Mouse (Mus musculus) intestine, embryonic 16.5 days (tissue): ENCODE data around the gene Art3. TPM values are rescaled to one million over a fixed set of nuclear protein-coding genes. Genes with fewer than 3 reads are reported as not detected.

Source experiments
- ATAC-seq: fragments of 200-750 bp; cut with Nextera tagmentation; 2 replicates; pipeline ENCODE4 v1.8.0; 2017; ENCODE audit warnings: moderate TSS enrichment, moderate library complexity
- H3K27ac ChIP-seq: fragments of 300-500 bp; sonication (generic); 2 replicates; pipeline ENCODE4 v1.5.1; 2014; ENCODE audit warnings: mild to moderate bottlenecking, low read length
- H3K27me3 ChIP-seq: fragments of 300-500 bp; sonication (generic); replicated peaks from 2 replicates; pipeline ENCODE4 v1.6.1; 2014; ENCODE audit warnings: low read length, control low read depth, mixed read lengths; ENCODE audit not compliant: control insufficient read depth, insufficient read depth
- H3K36me3 ChIP-seq: fragments of 300-500 bp; sonication (generic); 2 replicates; pipeline ENCODE4 v1.6.1; 2014; ENCODE audit warnings: low read length, control low read depth; ENCODE audit not compliant: control insufficient read depth, insufficient read depth
- H3K4me1 ChIP-seq: fragments of 300-500 bp; sonication (generic); 2 replicates; pipeline ENCODE4 v1.6.1; 2014; ENCODE audit warnings: low read length, control low read depth, mixed read lengths; ENCODE audit not compliant: control insufficient read depth, insufficient read depth
- H3K4me2 ChIP-seq: fragments of 300-500 bp; sonication (generic); 2 replicates; pipeline ENCODE4 v1.6.1; 2014; ENCODE audit warnings: low read depth, low read length, control low read depth
- H3K4me3 ChIP-seq: fragments of 300-500 bp; sonication (generic); 2 replicates; pipeline ENCODE4 v1.5.1; 2014; ENCODE audit warnings: mild to moderate bottlenecking, low read length
- H3K9ac ChIP-seq: fragments of 300-500 bp; sonication (generic); 2 replicates; pipeline ENCODE4 v1.6.1; 2014; ENCODE audit warnings: low read depth, low read length
- H3K9me3 ChIP-seq: fragments of 300-500 bp; sonication (generic); 2 replicates; pipeline ENCODE4 v1.6.1; 2016; ENCODE audit warnings: low read length, control low read depth; ENCODE audit not compliant: control insufficient read depth
- WGBS: fragments of 180-500 bp; shearing (Covaris S2); extraction: QIAGEN DNeasy Blood & Tissue Kit; methylation state at CpG from one replicate; pipeline ENCODE4 v1.1.7; 2014; 5-methylcytosine and 5-hydroxymethylcytosine counted together
- polyA plus RNA-seq: library from polyadenylated mRNA; unstranded; fragments of >200 nt; fragmentation: Nextera tagmentation; extraction: Ambion mirVana; gene quantifications from 2 replicates; pipeline ENCODE4 v1.2.1, GENCODE M21; 2015

Gene Art3
- 4.4 and 5.6 TPM in 2 replicates for polyA plus RNA-seq

DNA sequence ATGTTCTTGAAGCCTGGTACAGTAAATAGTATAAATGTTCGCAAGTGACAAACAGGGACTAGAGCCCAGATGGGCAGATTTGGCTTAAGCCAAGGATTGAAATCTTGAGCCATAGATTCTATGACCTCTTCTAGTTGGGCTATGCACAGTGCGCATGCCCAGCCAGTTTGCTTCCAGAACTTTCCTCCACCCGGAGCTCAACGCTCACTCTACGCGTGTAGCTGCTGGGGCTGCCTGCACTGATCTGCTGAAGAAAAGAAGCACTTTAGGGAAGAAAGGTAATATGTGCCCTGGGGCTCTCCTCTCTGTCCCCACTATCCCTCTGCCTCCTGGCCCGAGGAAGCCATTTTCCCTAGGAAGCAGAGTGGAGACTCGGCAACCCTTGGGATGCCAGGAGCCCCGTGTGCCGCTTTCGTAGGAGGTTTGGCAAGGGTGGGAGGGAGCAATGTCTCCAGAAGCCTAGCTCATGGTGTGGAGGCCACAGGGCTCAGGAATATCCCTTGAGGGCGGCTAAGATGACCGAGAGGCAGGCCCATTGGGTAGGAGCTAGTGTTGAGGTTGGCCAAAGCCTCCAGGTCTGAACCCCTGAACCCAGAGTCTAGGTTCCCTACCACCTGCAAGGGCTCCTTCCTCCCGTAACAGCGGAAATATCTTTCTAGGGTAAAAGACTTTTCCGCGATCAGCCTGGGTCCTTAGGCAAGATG is at the start of gene Art3:
Gene Art3, plus strand, starts transcription at position 193 of the 704 bp plus-strand sequence.
- Histone ChIP-seq H3K36me3 (no peaks in the 10 kb centered on the region), H3K9ac (peak within 1 kb of the TSS; percentile 11; the same call in 1 of the 2 replicates), H3K27me3 (no peaks in the 10 kb centered on the region), H3K27ac (peak within 1 kb of the TSS; percentile 79), H3K4me1 (peaks cover 5% of the 10 kb centered on the region; the same call in 1 of the 2 replicates), H3K4me3 (no peak within 1 kb of the TSS; the same call in 1 of the 2 replicates), H3K9me3 (no peaks in the 10 kb centered on the region), H3K4me2 (peak within 1 kb of the TSS; percentile 33)
- 87% methylated on average over 17 of the region's 17 CpGs for WGBS
- no peak for ATAC-seq

DNA sequence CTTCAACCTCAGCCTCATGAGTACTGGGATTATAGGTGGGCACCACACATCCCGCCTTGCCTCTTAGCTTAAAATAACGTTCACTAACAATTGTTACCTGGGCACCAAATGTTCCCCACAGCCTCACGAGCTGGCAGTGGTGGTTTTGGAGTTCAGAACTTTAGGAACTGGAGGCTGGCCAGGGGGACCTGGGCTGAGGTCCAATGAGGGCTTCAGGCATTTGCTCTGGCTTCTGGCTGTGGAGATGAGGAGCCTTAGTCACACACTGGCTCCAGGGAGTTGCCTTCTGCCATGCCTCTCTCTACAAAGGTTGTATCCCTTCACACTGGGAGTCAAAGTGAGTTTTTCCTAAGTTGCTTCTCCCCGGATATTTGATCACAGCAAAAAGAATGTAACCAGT is 49.1 kb upstream of the Art3 start:
- WGBS = 78% methylated on average over 4 of the region's 4 CpGs
- peak overlapping the region; percentile 79 for H3K27ac ChIP-seq

DNA sequence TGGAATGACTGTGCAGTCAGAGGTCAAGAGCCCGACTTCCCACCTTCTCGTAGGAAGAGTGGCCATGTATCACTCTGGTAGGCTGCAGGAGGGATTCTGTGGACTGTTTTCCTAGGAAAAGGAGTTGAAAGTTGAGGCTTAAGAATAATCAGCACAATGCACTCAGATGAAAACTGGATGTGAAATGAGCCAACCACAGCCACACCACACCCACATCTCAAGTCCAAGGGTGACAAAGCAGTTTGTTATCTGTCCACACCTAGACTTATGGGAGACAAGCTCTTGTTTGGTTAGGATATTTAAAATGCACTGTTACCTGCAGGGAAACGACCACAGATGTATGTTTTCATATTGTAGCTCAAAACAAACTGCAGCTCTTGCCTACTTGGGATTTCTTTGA is 48.5 kb upstream of the Art3 start:
- ATAC-seq = peak; percentile 66
- H3K9me3 ChIP-seq = no peaks in the 10 kb centered on the region
- H3K4me2 ChIP-seq = peak overlapping the region; percentile 22; the same call in 1 of the 2 replicates
- no peaks in the 10 kb centered on the region for H3K27me3 ChIP-seq
- H3K4me3 ChIP-seq = no peak overlapping the region
- no peak overlapping the region for H3K9ac ChIP-seq
- peak overlapping the region; percentile 79 for H3K27ac ChIP-seq
- H3K36me3 ChIP-seq = peaks cover 3% of the 10 kb centered on the region; the same call in 1 of the 2 replicates
- peaks cover 18% of the 10 kb centered on the region for H3K4me1 ChIP-seq
- WGBS = 34% methylated on average over 3 of the region's 3 CpGs

More for the DNA sequence above, 49.1 kb upstream of the Art3 start:
- Histone ChIP-seq H3K9me3 (no peaks in the 10 kb centered on the region), H3K27me3 (no peaks in the 10 kb centered on the region), H3K36me3 (peaks cover 3% of the 10 kb centered on the region; the same call in 1 of the 2 replicates), H3K4me3 (no peak overlapping the region), H3K4me2 (no peak overlapping the region; the same call in 1 of the 2 replicates), H3K4me1 (peaks cover 18% of the 10 kb centered on the region), H3K9ac (no peak overlapping the region)
- no peak for ATAC-seq

DNA sequence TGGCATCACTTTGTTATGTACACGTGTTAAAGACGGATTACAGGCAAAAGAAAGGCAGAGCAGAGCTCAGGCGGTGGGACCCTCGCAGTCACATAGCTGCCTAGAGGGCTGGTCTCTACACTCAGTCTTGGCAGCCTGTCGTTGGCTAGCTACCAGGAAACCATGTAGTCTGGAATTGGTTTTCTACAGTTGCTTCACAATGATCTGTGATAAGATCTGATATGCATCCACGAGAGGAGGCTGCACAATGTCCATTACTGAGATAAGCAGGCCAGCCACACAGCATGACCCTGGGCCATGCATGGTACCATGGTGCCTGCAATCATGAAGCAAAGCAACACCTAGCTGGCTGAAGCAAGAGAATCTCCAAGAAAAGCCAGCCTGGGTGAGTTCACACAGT is 43.8 kb upstream of the Art3 start:
- peaks cover 14% of the 10 kb centered on the region for H3K36me3 ChIP-seq

DNA sequence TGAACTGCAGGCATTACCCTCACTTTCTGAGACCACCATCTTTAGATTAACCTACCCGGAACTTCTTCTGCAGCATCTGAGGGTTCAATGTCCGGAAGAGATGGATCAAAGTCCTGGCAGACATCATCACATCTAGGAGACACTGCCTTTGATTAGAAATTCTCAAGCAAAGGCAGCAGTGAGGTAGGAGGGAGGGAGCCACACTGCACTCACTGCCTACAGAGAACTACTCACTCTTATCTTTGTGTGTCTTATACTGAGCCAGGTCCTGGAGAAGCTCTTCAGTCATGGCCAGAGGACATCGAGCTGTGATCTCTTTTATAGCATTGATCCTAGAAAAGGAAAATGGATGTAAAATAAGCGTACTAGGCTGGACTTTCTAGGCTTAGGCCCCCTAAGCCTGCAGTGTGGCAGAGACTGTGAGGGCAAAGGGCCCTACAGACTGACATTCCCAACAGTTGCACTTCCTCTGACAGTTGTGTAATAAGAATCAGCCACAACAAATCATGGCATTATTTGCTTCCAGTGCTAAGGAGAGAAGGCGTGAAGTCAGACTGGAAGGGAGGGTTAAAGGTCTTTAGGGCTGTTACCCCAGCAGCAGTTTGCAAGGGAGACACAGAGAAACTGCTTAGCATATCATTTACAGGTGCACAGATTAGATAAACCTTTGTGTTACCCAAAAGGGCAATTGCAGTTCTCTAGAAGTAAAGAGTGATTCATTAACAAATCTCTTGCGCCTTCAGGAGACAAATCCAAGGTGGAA is 39.8 kb upstream of the Art3 start:
- H3K4me1 ChIP-seq = peaks cover 7% of the 10 kb centered on the region; the same call in 1 of the 2 replicates
- H3K9ac ChIP-seq = peak overlapping the region; percentile 21; the same call in 1 of the 2 replicates
- peak overlapping the region; percentile 4; the same call in 1 of the 2 replicates for H3K4me2 ChIP-seq
- peaks cover 11% of the 10 kb centered on the region for H3K36me3 ChIP-seq
- H3K27me3 ChIP-seq = no peaks in the 10 kb centered on the region
- no peaks in the 10 kb centered on the region for H3K9me3 ChIP-seq
- no peak overlapping the region for H3K4me3 ChIP-seq
- ATAC-seq = peak; percentile 95
- WGBS = 60% methylated on average over 6 of the region's 6 CpGs
- H3K27ac ChIP-seq = peak overlapping the region; percentile 87

More for the DNA sequence above, 43.8 kb upstream of the Art3 start:
- no peak overlapping the region for H3K27ac ChIP-seq
- no peak overlapping the region for H3K4me2 ChIP-seq
- H3K9ac ChIP-seq = no peak overlapping the region
- H3K9me3 ChIP-seq = no peaks in the 10 kb centered on the region
- WGBS = 81% methylated on average over 6 of the region's 6 CpGs
- H3K4me1 ChIP-seq = peaks cover 10% of the 10 kb centered on the region
- no peak overlapping the region for H3K4me3 ChIP-seq
- H3K27me3 ChIP-seq = no peaks in the 10 kb centered on the region
- no peak for ATAC-seq

DNA sequence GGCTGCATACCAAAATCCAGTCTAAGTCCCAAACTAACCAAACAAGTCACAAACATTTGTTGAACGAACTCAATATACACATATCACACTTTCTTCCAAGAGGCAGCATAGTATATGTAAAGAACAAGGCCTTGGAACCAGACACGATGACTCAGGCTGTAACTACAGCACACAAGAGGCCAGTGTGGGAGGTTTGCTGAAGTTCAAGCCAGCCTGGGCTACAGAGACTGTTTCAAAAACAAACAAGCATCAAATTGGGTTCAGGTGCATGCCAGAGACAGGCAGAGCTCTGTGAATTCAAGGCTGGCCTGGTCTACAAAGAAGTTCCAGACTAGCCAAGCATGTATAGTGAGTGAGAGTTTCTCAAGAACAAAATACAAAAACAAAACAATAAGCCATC is 37.1 kb upstream of the Art3 start:
- Histone ChIP-seq H3K36me3 (peaks cover 16% of the 10 kb centered on the region), H3K4me3 (no peak overlapping the region), H3K9ac (no peak overlapping the region), H3K27ac (no peak overlapping the region; the same call in 1 of the 2 replicates), H3K9me3 (no peaks in the 10 kb centered on the region), H3K4me1 (peaks cover 7% of the 10 kb centered on the region; the same call in 1 of the 2 replicates), H3K27me3 (no peaks in the 10 kb centered on the region), H3K4me2 (no peak overlapping the region)
- ATAC-seq = no peak
- WGBS = 87% methylated on average over 2 of the region's 2 CpGs

DNA sequence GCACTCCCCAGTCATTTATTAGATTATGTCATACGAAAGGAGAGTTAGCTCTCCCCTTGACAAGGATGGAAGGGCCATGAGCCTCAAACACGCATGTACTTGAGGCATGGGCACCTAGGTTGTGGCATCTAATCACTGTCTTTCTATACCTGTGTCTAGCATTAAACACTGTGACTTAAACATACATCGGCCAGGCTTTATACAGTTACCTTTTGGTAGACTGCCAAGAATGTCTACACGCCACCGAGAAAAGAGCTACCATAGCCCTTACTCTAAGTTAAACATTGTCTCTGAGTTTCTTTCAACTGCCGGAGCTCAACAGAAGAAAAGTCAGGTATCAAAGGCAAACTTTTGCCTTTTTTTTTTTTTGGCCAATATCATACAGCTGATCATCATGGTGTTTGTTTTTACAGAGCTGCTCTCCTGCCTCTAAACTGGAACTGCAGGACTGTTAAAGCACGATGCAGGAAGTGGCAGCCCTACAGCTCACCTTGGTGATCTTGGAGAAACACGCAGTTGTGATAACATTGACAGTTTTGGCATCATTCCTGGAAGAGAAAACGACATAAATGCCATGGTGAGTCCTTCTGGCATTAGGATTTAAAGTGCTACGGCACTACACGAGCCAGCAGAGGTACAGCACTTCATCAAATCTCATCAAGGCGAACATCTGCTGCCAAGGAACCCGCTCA is 29.3 kb upstream of the Art3 start:
- WGBS = 86% methylated on average over 13 of the region's 13 CpGs

DNA sequence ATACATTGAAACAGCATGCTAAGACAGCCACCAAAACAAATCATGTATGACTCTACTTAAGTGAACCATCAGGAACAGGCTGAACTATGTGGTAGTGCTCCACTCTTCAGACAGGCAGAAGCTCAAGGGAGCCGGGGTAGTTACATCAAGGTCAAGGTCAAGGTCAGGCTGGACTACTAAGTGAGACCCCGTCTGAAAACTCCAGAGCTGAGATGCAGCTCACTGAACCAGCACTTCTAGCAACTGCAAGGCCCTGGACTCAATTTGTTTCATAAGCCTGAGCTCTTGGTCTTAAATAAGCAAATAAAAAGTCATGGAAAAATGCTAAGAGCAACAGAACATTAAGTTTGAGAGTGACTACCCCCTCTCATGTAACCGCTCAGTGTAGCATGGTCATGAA is 27.3 kb upstream of the Art3 start:
- no peak for ATAC-seq
- H3K27ac ChIP-seq = no peak overlapping the region
- H3K9ac ChIP-seq = no peak overlapping the region
- H3K4me3 ChIP-seq = no peak overlapping the region
- peaks cover 34% of the 10 kb centered on the region for H3K36me3 ChIP-seq
- H3K27me3 ChIP-seq = no peaks in the 10 kb centered on the region
- no peak overlapping the region for H3K4me2 ChIP-seq
- no peaks in the 10 kb centered on the region for H3K9me3 ChIP-seq
- H3K4me1 ChIP-seq = peaks cover 11% of the 10 kb centered on the region
- 81% methylated on average over 3 of the region's 3 CpGs for WGBS

More for the DNA sequence above, 29.3 kb upstream of the Art3 start:
- Histone ChIP-seq H3K27ac (no peak overlapping the region), H3K36me3 (peaks cover 37% of the 10 kb centered on the region), H3K9ac (no peak overlapping the region), H3K4me1 (no peaks in the 10 kb centered on the region), H3K4me2 (no peak overlapping the region), H3K4me3 (no peak overlapping the region), H3K9me3 (no peaks in the 10 kb centered on the region), H3K27me3 (no peaks in the 10 kb centered on the region)
- ATAC-seq = no peak
